ENCODE assay signal across 8 mouse cellular contexts in the genomic region with DNA sequence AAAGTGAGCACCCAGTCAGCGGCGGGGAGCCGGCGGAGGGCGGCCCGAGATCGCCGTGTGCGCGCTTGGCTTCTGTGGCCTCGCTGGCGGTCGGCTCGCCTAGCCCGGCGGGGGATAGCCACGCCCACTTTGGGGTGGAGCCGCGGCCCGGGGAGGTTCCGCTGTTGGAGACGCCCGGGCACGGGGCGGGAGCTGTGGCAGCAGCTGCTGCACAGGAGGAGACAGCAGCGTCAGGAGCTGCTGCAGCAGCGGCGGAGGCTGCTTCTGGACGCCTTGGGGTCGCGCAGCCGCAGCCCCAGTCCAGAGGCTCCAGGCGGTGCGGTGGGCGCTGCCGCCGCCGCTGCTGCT. TPM values are rescaled to one million over a fixed set of nuclear protein-coding genes. Genes with fewer than 3 reads are reported as not detected.
A peak's percentile ranks its signal among the peaks of the same experiment; 100 is the strongest.
DNase-seq lines count a peak whose midpoint lies in the region; ATAC-seq and TF ChIP-seq lines count a peak whose summit lies in the region.

TSS of gene Ttc7 (plus strand) at position 181 of the 348 bp plus-strand sequence.

- H3K36me3 ChIP-seq in ES-E14 (ENCODE audit: control insufficient read depth, insufficient read depth, low read length, poor library complexity, severe bottlenecking): no peaks in the 10 kb centered on the region
- H3K36me3 ChIP-seq in forebrain, embryonic 16.5 days (ENCODE audit: control insufficient read depth, insufficient read depth): no peaks in the 10 kb centered on the region
- H3K36me3 ChIP-seq in lung, embryonic 15.5 days: no peaks in the 10 kb centered on the region

- in situ Hi-C loops in ES-E14 (cut with MboI; ENCODE audit: low sequenced_read_pairs in 2 of 2, unreplicated experiment in 2 of 2): no loop called here

- H3K27me3 ChIP-seq in forebrain, embryonic 16.5 days (replicated peaks; ENCODE audit: control insufficient read depth, insufficient read depth, low read length): peaks cover 23% of the 10 kb centered on the region
- H3K27me3 ChIP-seq in lung, embryonic 15.5 days: peaks cover 22% of the 10 kb centered on the region

- under 1% methylated on average over 36 of the region's 38 CpGs for WGBS in forebrain, embryonic 16.5 days
- under 1% methylated on average over 31 of the region's 38 CpGs for WGBS in lung, embryonic 15.5 days

- intact Hi-C loops in heart, postnatal 36 days (cut with DNase I): no loop called here

- H3K4me3 ChIP-seq in ES-E14 (ENCODE audit: insufficient read depth in 1 of 2, low read depth in 1 of 2, low read length in 2 of 2, poor library complexity in 1 of 2, severe bottlenecking in 1 of 2): peak within 1 kb of the TSS; percentile 91
- H3K4me3 ChIP-seq in forebrain, embryonic 16.5 days (replicated peaks; ENCODE audit: low read length): peak within 1 kb of the TSS; percentile 62
- peak within 1 kb of the TSS; percentile 69 for H3K4me3 ChIP-seq in lung, embryonic 15.5 days

- H3K9me3 ChIP-seq in ES-E14 (ENCODE audit: control insufficient read depth, insufficient read depth, low read depth, low read length): no peaks in the 10 kb centered on the region
- H3K9me3 ChIP-seq in forebrain, embryonic 16.5 days (ENCODE audit: control insufficient read depth, low read length): no peaks in the 10 kb centered on the region
- H3K9me3 ChIP-seq in lung, embryonic 15.5 days: no peaks in the 10 kb centered on the region

- DNase-seq in ES-E14 (ENCODE audit: low read depth, low spot score): peak; percentile 84
- peak; percentile 85 for DNase-seq in cerebellum, adult 11-12 months
- peak; percentile 99 for DNase-seq in heart, postnatal 36 days
- peak; percentile 85 to 89 for DNase-seq in layer of hippocampus, adult 8-10 months (ENCODE audit: low spot score in 2 of 2)
- DNase-seq in ovary, adult 18-20 months (ENCODE audit: low spot score): peak; percentile 96
- peak; percentile 95 for DNase-seq in thymus, postnatal 0 days (ENCODE audit: low spot score)

- H3K4me1 ChIP-seq in ES-E14 (ENCODE audit: control insufficient read depth in 2 of 2, insufficient read depth in 2 of 2, low read length in 2 of 2, poor library complexity in 1 of 2): peaks cover 0 to 2% of the 10 kb centered on the region in 2 experiments; a peak in 2 of 4 replicates
- H3K4me1 ChIP-seq in forebrain, embryonic 16.5 days (replicated peaks; ENCODE audit: control insufficient read depth, insufficient read depth, low read length): peaks cover 22% of the 10 kb centered on the region
- peaks cover 45% of the 10 kb centered on the region for H3K4me1 ChIP-seq in lung, embryonic 15.5 days

- peak within 1 kb of the TSS; percentile 90 for H3K9ac ChIP-seq in ES-E14 (ENCODE audit: insufficient read depth, low read depth, low read length, poor library complexity, severe bottlenecking)
- peak within 1 kb of the TSS; percentile 72 for H3K9ac ChIP-seq in forebrain, embryonic 16.5 days (replicated peaks; ENCODE audit: low read depth, low read length)
- H3K9ac ChIP-seq in lung, embryonic 15.5 days: peak within 1 kb of the TSS; percentile 89

- ATAC-seq in forebrain, embryonic 16.5 days: peak; percentile 94
- ATAC-seq in lung, embryonic 15.5 days (ENCODE audit: borderline replicate concordance, extremely low read depth, low FRiP score, low TSS enrichment): peak; percentile 93

- no peak within 1 kb of the TSS for H3K27ac ChIP-seq in ES-E14 (ENCODE audit: insufficient read depth, low read depth, low read length, poor library complexity, severe bottlenecking)
- peak within 1 kb of the TSS; percentile 34; the same call in 1 of the 2 replicates for H3K27ac ChIP-seq in forebrain, embryonic 16.5 days (ENCODE audit: low read length)
- peak within 1 kb of the TSS; percentile 97 for H3K27ac ChIP-seq in lung, embryonic 15.5 days

- peak within 1 kb of the TSS; percentile 83 for H3K4me2 ChIP-seq in forebrain, embryonic 16.5 days (ENCODE audit: low read length)
- H3K4me2 ChIP-seq in lung, embryonic 15.5 days: peak within 1 kb of the TSS; percentile 99

TF ChIP-seq in ES-E14, 5 proteins besides CTCF, POLR2A, EP300 and RAD21:
- no peak for TF ChIP-seq ZNF384 (IDR thresholded peaks at IDR 0.05; ENCODE audit: low read depth, low read length)
- peak; percentile 57 for TF ChIP-seq HCFC1 (IDR thresholded peaks at IDR 0.05; ENCODE audit: borderline replicate concordance, insufficient read depth, low read length)

RNA-seq across cellular contexts. Expression of gene Ttc7, which starts in this region (rescaled TPM):
- 2.7 and 4.2 TPM in 2 replicates for total RNA-seq in ES-E14 (2012; rRNA removed)
- 3.1 and 3.4 TPM in 2 replicates for polyA plus RNA-seq in forebrain, embryonic 16.5 days (2015; fragmentation: Nextera tagmentation; extraction: Ambion mirVana)
- total RNA-seq in heart, postnatal 36 days (2021): 10 to 100 TPM; 14.7 to 16.7 TPM
- total RNA-seq in layer of hippocampus, adult 8-10 months (2022): 1 to 10 TPM; 7.8 to 10.0 (median 8.5) TPM
- 7.3 TPM in 2 replicates for polyA plus RNA-seq in lung, embryonic 15.5 days (2015; fragmentation: Nextera tagmentation; extraction: Ambion mirVana)
- polyA plus RNA-seq in thymus, postnatal 0 days (2015; fragmentation: Nextera tagmentation; extraction: Ambion mirVana): 31.2 and 33.5 TPM in 2 replicates
